8 mouse cellular contexts compared by ENCODE assay signal in the genomic region with DNA sequence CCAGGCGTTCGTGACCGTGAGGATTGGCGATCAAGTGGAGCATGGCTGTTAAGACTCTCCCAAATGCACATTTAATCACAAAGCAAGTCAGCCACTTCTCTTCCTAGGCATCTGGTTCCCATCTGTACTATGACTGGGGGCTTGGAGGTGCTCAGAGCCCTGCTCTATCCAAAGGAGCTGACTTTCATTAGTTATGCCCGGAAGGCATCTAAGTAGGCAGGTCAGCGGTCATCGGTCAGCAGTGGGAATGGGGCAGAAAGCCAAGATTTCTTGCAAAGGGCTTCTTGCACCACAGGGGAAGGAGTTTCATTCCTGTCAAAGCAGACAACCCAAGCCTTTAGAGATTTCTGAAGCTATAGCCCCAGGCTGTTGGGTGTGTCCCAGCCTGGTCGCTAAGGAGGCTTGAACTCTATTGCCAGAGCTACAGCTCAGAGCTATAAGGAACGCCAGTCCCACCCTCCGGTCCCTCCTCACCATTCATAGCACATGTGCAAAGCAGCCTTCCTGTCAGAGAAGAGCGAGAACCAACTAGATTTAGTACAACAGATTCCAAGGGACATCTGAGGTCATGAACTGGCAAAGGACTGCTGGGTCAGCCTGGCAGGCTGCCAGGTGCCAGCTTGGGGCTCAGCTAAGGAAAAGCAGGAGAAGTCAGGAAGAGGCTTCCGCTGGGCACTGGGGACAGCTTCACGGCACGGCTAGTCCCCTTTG.
DNase-seq lines count a peak whose midpoint lies in the region; ATAC-seq lines count a peak whose summit lies in the region.

No protein-coding gene starts in this region.

- 61% methylated on average over 14 of the region's 14 CpGs for WGBS in hindbrain, embryonic 10.5 days
- 50% methylated on average over 14 of the region's 14 CpGs for WGBS in hindbrain, embryonic 13.5 days
- WGBS in hindbrain, embryonic 14.5 days = 56% methylated on average over 14 of the region's 14 CpGs
- WGBS in limb, embryonic 15.5 days = 24% methylated on average over 14 of the region's 14 CpGs

- peak overlapping the region; percentile 66 for H3K27ac ChIP-seq in hindbrain, embryonic 10.5 days
- H3K27ac ChIP-seq in hindbrain, embryonic 13.5 days = no peak overlapping the region
- H3K27ac ChIP-seq in hindbrain, embryonic 14.5 days = no peak overlapping the region
- peak overlapping the region; percentile 44 for H3K27ac ChIP-seq in limb, embryonic 15.5 days

- H3K4me1 ChIP-seq in hindbrain, embryonic 10.5 days (replicated peaks) = peaks cover 50% of the 10 kb centered on the region
- peaks cover 27% of the 10 kb centered on the region for H3K4me1 ChIP-seq in hindbrain, embryonic 13.5 days (replicated peaks)
- H3K4me1 ChIP-seq in hindbrain, embryonic 14.5 days (replicated peaks; ENCODE audit: control insufficient read depth, insufficient read depth, low read length) = peaks cover 17% of the 10 kb centered on the region
- H3K4me1 ChIP-seq in limb, embryonic 15.5 days = peaks cover 36% of the 10 kb centered on the region

- H3K27me3 ChIP-seq in hindbrain, embryonic 10.5 days (ENCODE audit: insufficient read depth, poor library complexity, severe bottlenecking) = no peaks in the 10 kb centered on the region
- 0 out of 2 replicates have a peak, but pooled peaks cover 3% of the 10 kb centered on the region for H3K27me3 ChIP-seq in hindbrain, embryonic 13.5 days
- no peaks in the 10 kb centered on the region for H3K27me3 ChIP-seq in hindbrain, embryonic 14.5 days (ENCODE audit: control insufficient read depth, insufficient read depth, low read length)
- H3K27me3 ChIP-seq in limb, embryonic 15.5 days = no peaks in the 10 kb centered on the region

- no peak overlapping the region for H3K9ac ChIP-seq in hindbrain, embryonic 13.5 days
- no peak overlapping the region for H3K9ac ChIP-seq in hindbrain, embryonic 14.5 days
- no peak overlapping the region for H3K9ac ChIP-seq in limb, embryonic 15.5 days

- no peak overlapping the region for H3K4me2 ChIP-seq in hindbrain, embryonic 13.5 days
- H3K4me2 ChIP-seq in hindbrain, embryonic 14.5 days (replicated peaks) = no peak overlapping the region
- H3K4me2 ChIP-seq in limb, embryonic 15.5 days = peak overlapping the region; percentile 1

- H3K36me3 ChIP-seq in hindbrain, embryonic 10.5 days = no peaks in the 10 kb centered on the region
- H3K36me3 ChIP-seq in hindbrain, embryonic 13.5 days = no peaks in the 10 kb centered on the region
- no peaks in the 10 kb centered on the region for H3K36me3 ChIP-seq in hindbrain, embryonic 14.5 days (replicated peaks; ENCODE audit: control insufficient read depth, insufficient read depth)
- H3K36me3 ChIP-seq in limb, embryonic 15.5 days = no peaks in the 10 kb centered on the region

- ATAC-seq in hindbrain, embryonic 13.5 days (ENCODE audit: low FRiP score) = no peak
- ATAC-seq in hindbrain, embryonic 14.5 days (ENCODE audit: low FRiP score) = peak; percentile 60; the same call in 1 of the 2 replicates
- peak; percentile 62 for ATAC-seq in limb, embryonic 15.5 days (ENCODE audit: insufficient number of reproducible peaks, low FRiP score, low TSS enrichment, low read depth)

- no peak overlapping the region for H3K4me3 ChIP-seq in hindbrain, embryonic 10.5 days
- H3K4me3 ChIP-seq in hindbrain, embryonic 13.5 days = no peak overlapping the region
- H3K4me3 ChIP-seq in hindbrain, embryonic 14.5 days (replicated peaks; ENCODE audit: low read length) = no peak overlapping the region
- no peak overlapping the region for H3K4me3 ChIP-seq in limb, embryonic 15.5 days

- peak; percentile 54 for DNase-seq in hindbrain, embryonic 10.5 days (ENCODE audit: low spot score)
- peak; percentile 68 to 75 for DNase-seq in cerebellum, postnatal 25 days
- DNase-seq in hindbrain, embryonic 14.5 days (ENCODE audit: low spot score) = no peak
- DNase-seq in spleen, postnatal 14 days (ENCODE audit: low spot score in 2 of 2) = no peak
- no peak for DNase-seq in natural killer cell, adult 2 months (ENCODE audit: low spot score in 2 of 2)
- DNase-seq in right cerebral cortex, postnatal 4 days = no peak

- no peaks in the 10 kb centered on the region for H3K9me3 ChIP-seq in hindbrain, embryonic 10.5 days
- no peaks in the 10 kb centered on the region for H3K9me3 ChIP-seq in hindbrain, embryonic 13.5 days
- no peaks in the 10 kb centered on the region for H3K9me3 ChIP-seq in hindbrain, embryonic 14.5 days (ENCODE audit: control insufficient read depth, low read length)
- no peaks in the 10 kb centered on the region for H3K9me3 ChIP-seq in limb, embryonic 15.5 days

Comparison
In these comparisons a context has a peak if more than half of its experiments do, and no peak if none do; other contexts are left out.
1. DNase-seq: peak in hindbrain, embryonic 10.5 days (single experiment) and cerebellum, postnatal 25 days (2 of 2); none in hindbrain, embryonic 14.5 days (single experiment), spleen, postnatal 14 days (0 of 2), natural killer cell, adult 2 months (0 of 2) and right cerebral cortex, postnatal 4 days (single experiment).
2. H3K27ac ChIP-seq: peak in hindbrain, embryonic 10.5 days (single experiment) and limb, embryonic 15.5 days (single experiment); none in hindbrain, embryonic 13.5 days (single experiment) and hindbrain, embryonic 14.5 days (single experiment).